Mouse (Mus musculus) hindbrain, postnatal 0 days (tissue): ENCODE data around the gene Gm10147. TPM values are rescaled to one million over a fixed set of nuclear protein-coding genes. Genes with fewer than 3 reads are reported as not detected.
"Not testable (repeated sequence)": the region's sequence is repeated elsewhere in the genome, so short reads cannot be mapped to it uniquely, and the experiment has no call there.

Experiments
- ATAC-seq: fragments of 200-750 bp; cut with Nextera tagmentation; 2 replicates; pipeline ENCODE4 v1.8.0; 2017; ENCODE audit warnings: mild to moderate bottlenecking, moderate TSS enrichment, moderate library complexity
- DNase-seq: peaks from one replicate; pipeline ENCODE4 v3.0.0-alpha.2; 2015; ENCODE audit warnings: low spot score
- H3K27ac ChIP-seq: fragments of 300-500 bp; sonication (generic); 2 replicates; pipeline ENCODE4 v1.5.1; 2014; ENCODE audit warnings: mild to moderate bottlenecking
- H3K27me3 ChIP-seq: fragments of 300-500 bp; sonication (generic); 2 replicates; pipeline ENCODE4 v1.6.1; 2014; ENCODE audit warnings: low read length, mixed read lengths; ENCODE audit not compliant: insufficient read depth
- H3K36me3 ChIP-seq: fragments of 300-500 bp; sonication (generic); 2 replicates; pipeline ENCODE4 v1.6.1; 2014; ENCODE audit warnings: low read length, mixed read lengths; ENCODE audit not compliant: insufficient read depth
- H3K4me1 ChIP-seq: fragments of 300-500 bp; sonication (generic); 2 replicates; pipeline ENCODE4 v1.6.1; 2014; ENCODE audit warnings: antibody characterized with exemption, low read length, mixed read lengths; ENCODE audit not compliant: insufficient read depth
- H3K4me2 ChIP-seq: fragments of 300-500 bp; sonication (generic); 2 replicates; pipeline ENCODE4 v1.6.1; 2014; ENCODE audit warnings: low read depth, mild to moderate bottlenecking, low read length, moderate library complexity, mixed read lengths
- H3K4me3 ChIP-seq: fragments of 300-500 bp; sonication (generic); 2 replicates; pipeline ENCODE4 v1.5.1; 2014; ENCODE audit warnings: low read length
- H3K9ac ChIP-seq: fragments of 300-500 bp; sonication (generic); replicated peaks from 2 replicates; pipeline ENCODE4 v1.6.1; 2014; ENCODE audit warnings: mild to moderate bottlenecking, low read length, moderate library complexity, mixed read lengths
- H3K9me3 ChIP-seq: fragments of 300-500 bp; sonication (generic); 2 replicates; pipeline ENCODE4 v1.6.1; 2016; ENCODE audit warnings: low read length, mixed read lengths
- WGBS: fragments of 180-500 bp; shearing (Covaris S2); extraction: QIAGEN DNeasy Blood & Tissue Kit; methylation state at CpG from one replicate; pipeline ENCODE4 v1.1.7; 2014; 5-methylcytosine and 5-hydroxymethylcytosine counted together
- microRNA-seq, 2 experiments: library from miRNA; unstranded; fragments of <30 nt; microRNA quantifications; one replicate each; pipeline ENCODE4; 2016
- polyA plus RNA-seq: library from polyadenylated mRNA; unstranded; fragments of >200 nt; fragmentation: Nextera tagmentation; extraction: Ambion mirVana; gene quantifications from 2 replicates; pipeline ENCODE4 v1.2.1, GENCODE M21; 2015
- total RNA-seq: library from RNA; depleted of rRNA; stranded (reverse); fragments of >200 nt; gene quantifications from 2 replicates; pipeline ENCODE4 v1.2.3, GENCODE M21; 2014; rRNA removed

Gene Gm10147
- total RNA-seq (not detected in 2 replicates), polyA plus RNA-seq (not detected in 2 replicates)

DNA sequence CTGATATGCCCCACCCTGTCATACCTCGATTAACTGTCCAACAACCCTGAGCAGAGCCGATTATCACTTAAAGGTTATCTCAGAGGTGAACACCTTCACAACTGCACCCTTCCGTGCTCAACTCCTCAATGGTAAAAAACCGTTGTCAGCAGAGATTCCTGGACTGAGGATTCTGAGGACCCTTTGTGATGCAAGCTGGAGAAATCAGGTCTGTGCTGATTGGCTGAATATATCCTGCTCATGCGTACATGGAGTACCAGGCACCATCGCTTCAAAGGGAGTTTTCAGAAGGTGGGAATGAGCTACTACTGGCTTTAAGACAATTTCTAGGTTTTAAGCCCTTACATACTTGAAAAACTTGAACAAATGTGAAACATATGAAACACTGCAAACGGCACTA, at the start of gene Gm10147:
Gene Gm10147 (minus strand): TSS at position 101 of the 400 bp plus-strand sequence.
- H3K4me1 ChIP-seq, H3K27ac ChIP-seq, DNase-seq, H3K36me3 ChIP-seq, H3K27me3 ChIP-seq, H3K9ac ChIP-seq, ATAC-seq, H3K4me2 ChIP-seq, H3K9me3 ChIP-seq, H3K4me3 ChIP-seq: not testable (repeated sequence)
- no CpG with 5 or more reads among the region's 7 CpGs for WGBS

Small RNA genes within 50 kb of the gene (microRNA-seq; reads per million reads assigned to microRNA genes)
- gene Gm44499: 0 reads per million in 2 experiments
